ENCODE assay signal across 8 mouse cellular contexts in the genomic region with DNA sequence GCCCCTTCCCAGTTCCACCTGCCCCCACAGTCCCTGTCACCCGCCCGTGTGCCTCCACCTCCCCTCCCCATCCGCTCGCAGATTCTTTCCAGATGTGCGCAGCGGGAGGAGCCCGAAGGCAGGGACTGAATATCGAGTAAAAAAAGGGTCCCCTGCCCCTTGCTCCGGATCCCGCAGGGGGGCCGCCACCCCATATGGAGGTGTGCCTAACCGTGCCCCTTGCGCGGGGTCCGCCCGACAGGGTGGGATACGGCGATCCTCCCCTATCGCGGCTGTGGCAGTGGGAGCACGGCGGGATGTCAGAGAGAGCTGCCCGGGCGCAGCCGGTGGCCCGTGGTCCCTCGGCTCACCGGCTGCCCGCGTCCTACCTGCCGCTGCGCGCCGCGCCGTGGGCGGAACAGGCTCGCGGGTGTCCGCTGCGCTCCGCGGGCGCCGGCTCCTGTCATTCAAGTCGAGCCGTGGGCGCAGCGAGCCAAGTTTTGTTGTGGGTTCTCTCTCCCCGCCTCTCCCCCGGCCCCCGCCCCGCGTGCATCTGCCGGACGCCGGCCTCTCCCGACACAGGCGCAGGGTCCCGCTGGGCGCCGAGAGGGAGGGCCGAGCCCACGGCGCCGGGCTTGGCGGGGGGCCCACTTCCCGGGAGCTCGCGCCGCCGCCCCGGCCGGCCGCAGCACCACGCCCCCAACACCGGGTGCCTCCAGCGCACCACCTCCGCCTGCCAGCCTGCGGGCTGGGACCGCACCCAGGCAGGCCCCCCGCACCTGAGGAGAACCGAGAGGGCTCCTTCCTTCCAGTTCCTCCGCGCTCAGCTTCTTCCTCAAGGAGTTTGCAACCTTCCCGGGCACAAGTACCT.
DNase-seq lines count a peak whose midpoint lies in the region; ATAC-seq lines count a peak whose summit lies in the region.

No protein-coding gene starts in this region.

- DNase-seq in urinary bladder, adult 18-20 months (ENCODE audit: low spot score in 2 of 2) = peak; percentile 31 to 45
- DNase-seq in urinary bladder, postnatal 10 days (ENCODE audit: low spot score) = no peak
- DNase-seq in heart, postnatal 10 days = peak; percentile 58 to 65
- DNase-seq in kidney, postnatal 36 days = peak; percentile 59 to 75
- peak; percentile 36 for DNase-seq in lung, postnatal 25 days (ENCODE audit: low spot score)
- DNase-seq in right cerebral cortex, postnatal 10 days (ENCODE audit: low spot score in 2 of 2) = peak; percentile 56 to 63

- 1% methylated on average over 71 of the region's 86 CpGs for WGBS in forebrain, embryonic 12.5 days

- intact Hi-C loops in heart, postnatal 10 days (cut with DNase I) = no loop called here

- H3K27ac ChIP-seq in forebrain, embryonic 12.5 days = no peak overlapping the region

- H3K9me3 ChIP-seq in forebrain, embryonic 12.5 days = no peaks in the 10 kb centered on the region

- peak; percentile 27; the same call in 1 of the 2 replicates for ATAC-seq in forebrain, embryonic 12.5 days (ENCODE audit: low FRiP score)
- ATAC-seq in inflammation-experienced regulatory T-cells, adult 6 months = no peak

- peaks cover 16% of the 10 kb centered on the region for H3K4me1 ChIP-seq in forebrain, embryonic 12.5 days

- H3K9ac ChIP-seq in forebrain, embryonic 12.5 days = peak overlapping the region; percentile 55

- peaks cover 68% of the 10 kb centered on the region for H3K27me3 ChIP-seq in forebrain, embryonic 12.5 days

- H3K36me3 ChIP-seq in forebrain, embryonic 12.5 days (replicated peaks) = no peaks in the 10 kb centered on the region

- peak overlapping the region; percentile 100 for H3K4me2 ChIP-seq in forebrain, embryonic 12.5 days

- peak overlapping the region; percentile 64 for H3K4me3 ChIP-seq in forebrain, embryonic 12.5 days (replicated peaks)
